ENCODE assay signal across 8 mouse cellular contexts in genomic region chr4:45418229-45418950, GRCm38 (mm10). TPM values are rescaled to one million over a fixed set of nuclear protein-coding genes. Genes with fewer than 3 reads are reported as not detected.
DNase-seq lines count a peak whose midpoint lies in the region; ATAC-seq lines count a peak whose summit lies in the region.

No protein-coding gene starts in this region.

- peak; percentile 29 to 72 for DNase-seq in spleen, postnatal 10 days (ENCODE audit: low spot score in 2 of 2)
- DNase-seq in spleen, adult 12 weeks (ENCODE audit: low spot score) = no peak
- DNase-seq in embryo, embryonic 10 days (ENCODE audit: low spot score) = peak; percentile 81
- DNase-seq in intestine, embryonic 14.5 days (ENCODE audit: low spot score) = peak; percentile 87
- DNase-seq in left cerebral cortex, postnatal 4 days = peak; percentile 53
- DNase-seq in midbrain, embryonic 10.5 days (ENCODE audit: low spot score) = peak; percentile 75
- DNase-seq in spleen, postnatal 36 days (ENCODE audit: low spot score in 2 of 2) = peak; percentile 32 to 44

- H3K27ac ChIP-seq in intestine, embryonic 14.5 days (ENCODE audit: low read depth) = no peak overlapping the region
- H3K27ac ChIP-seq in midbrain, embryonic 10.5 days (replicated peaks) = peak overlapping the region; percentile 59

- no peak overlapping the region for H3K4me2 ChIP-seq in intestine, embryonic 14.5 days (ENCODE audit: low read length)

- peak; percentile 60 for ATAC-seq in granulocyte monocyte progenitor cell, adult 5-6 weeks (replicated peaks; ENCODE audit: poor library complexity, severe bottlenecking)
- peak; percentile 6; the same call in 1 of the 2 replicates for ATAC-seq in intestine, embryonic 14.5 days (replicated peaks; ENCODE audit: low FRiP score, low TSS enrichment, low read depth)

- intact Hi-C loops in left cerebral cortex, postnatal 4 days (cut with DNase I) = loop anchor here (5.0 to 10.0 kb wide), 2 partner anchors 354 to 436 kb away; no protein-coding TSS in a partner anchor

- peaks cover 8% of the 10 kb centered on the region for H3K4me1 ChIP-seq in intestine, embryonic 14.5 days (replicated peaks; ENCODE audit: control insufficient read depth, insufficient read depth, low read length)
- H3K4me1 ChIP-seq in midbrain, embryonic 10.5 days = peaks cover 34% of the 10 kb centered on the region

- H3K4me3 ChIP-seq in intestine, embryonic 14.5 days (ENCODE audit: low read depth, low read length) = no peak overlapping the region
- H3K4me3 ChIP-seq in midbrain, embryonic 10.5 days = no peak overlapping the region

- no peak overlapping the region for H3K9ac ChIP-seq in intestine, embryonic 14.5 days (ENCODE audit: low read length)

- 25% methylated on average over 11 of the region's 11 CpGs for WGBS in intestine, embryonic 14.5 days
- 31% methylated on average over 11 of the region's 11 CpGs for WGBS in midbrain, embryonic 10.5 days

- H3K27me3 ChIP-seq in intestine, embryonic 14.5 days (replicated peaks; ENCODE audit: control insufficient read depth, insufficient read depth, low read length) = no peaks in the 10 kb centered on the region
- peaks cover 28% of the 10 kb centered on the region for H3K27me3 ChIP-seq in midbrain, embryonic 10.5 days (ENCODE audit: low read depth, poor library complexity, severe bottlenecking)

- H3K36me3 ChIP-seq in intestine, embryonic 14.5 days (ENCODE audit: control insufficient read depth, insufficient read depth, low read length) = peaks cover 3% of the 10 kb centered on the region; the same call in 1 of the 2 replicates
- H3K36me3 ChIP-seq in midbrain, embryonic 10.5 days = no peaks in the 10 kb centered on the region

- no peaks in the 10 kb centered on the region for H3K9me3 ChIP-seq in intestine, embryonic 14.5 days (ENCODE audit: control insufficient read depth, low read length)
- H3K9me3 ChIP-seq in midbrain, embryonic 10.5 days (replicated peaks) = no peaks in the 10 kb centered on the region

RNA-seq across cellular contexts. Expression of gene Slc25a51, which starts 9.8 kb away (rescaled TPM):
- total RNA-seq in granulocyte monocyte progenitor cell, adult 5-6 weeks (2014; fragmentation: Nextera tagmentation) = 40.3 and 49.4 TPM in 2 replicates
- total RNA-seq in granulocyte monocyte progenitor cell, adult 5-6 weeks (2017) = 32.4 and 37.1 TPM in 2 replicates
- polyA plus RNA-seq in intestine, embryonic 14.5 days (2014; fragmentation: Nextera tagmentation; extraction: Ambion mirVana) = 46.7 and 67.0 TPM in 2 replicates
- total RNA-seq in left cerebral cortex, postnatal 4 days (2021) = 100 to 1,000 TPM; 113 to 116 TPM
- 78.3 and 80.1 TPM in 2 replicates for polyA plus RNA-seq in midbrain, embryonic 10.5 days (2016; fragmentation: Nextera tagmentation; extraction: Ambion mirVana)
